Mouse (Mus musculus) testis, adult 2 months (tissue): ENCODE results near the gene Gm12830. TPM values are rescaled to one million over a fixed set of nuclear protein-coding genes. Genes with fewer than 3 reads are reported as not detected.
A peak's percentile ranks its signal among the peaks of the same experiment; 100 is the strongest.

ENCODE experiments used
- H3K27ac ChIP-seq: fragments of 200-500 bp; 2 replicates; pipeline ENCODE4 v1.5.1; 2012; ENCODE audit warnings: low read depth, low read length; ENCODE audit not compliant: control insufficient read depth, insufficient read depth
- H3K27me3 ChIP-seq: fragments of 200-500 bp; 2 replicates; pipeline ENCODE4 v1.6.1; 2012; ENCODE audit warnings: mild to moderate bottlenecking, low read length, moderate library complexity; ENCODE audit not compliant: control insufficient read depth, insufficient read depth
- H3K36me3 ChIP-seq: fragments of 200-500 bp; 2 replicates; pipeline ENCODE4 v1.6.1; 2012; ENCODE audit warnings: mild to moderate bottlenecking, low read length; ENCODE audit not compliant: control insufficient read depth, insufficient read depth
- H3K4me1 ChIP-seq: fragments of 200-500 bp; 2 replicates; pipeline ENCODE4 v1.6.1; 2012; ENCODE audit warnings: low read length; ENCODE audit not compliant: control insufficient read depth, insufficient read depth
- H3K4me3 ChIP-seq: fragments of 200-500 bp; 2 replicates; pipeline ENCODE4 v1.5.1; 2012; ENCODE audit warnings: low read depth, mild to moderate bottlenecking, low read length, moderate library complexity, mixed read lengths; ENCODE audit not compliant: control insufficient read depth
- CTCF ChIP-seq: fragments of 200-500 bp; IDR thresholded peaks from 2 replicates; pipeline ENCODE4 v1.5.1; 2012; ENCODE audit warnings: low read depth, mild to moderate bottlenecking, inconsistent platforms, low read length, moderate library complexity; ENCODE audit not compliant: control insufficient read depth, insufficient read depth, insufficient replicate concordance
- POLR2A ChIP-seq: fragments of 200-500 bp; IDR thresholded peaks from 2 replicates; pipeline ENCODE4 v1.6.1; 2012; ENCODE audit warnings: low read depth, mild to moderate bottlenecking, inconsistent platforms, low read length, moderate library complexity; ENCODE audit not compliant: control insufficient read depth
- polyA plus RNA-seq: library from polyadenylated mRNA; depleted of rRNA; stranded (reverse); fragments of >200 nt; gene quantifications from 2 replicates; pipeline ENCODE4 v1.2.3, GENCODE M21; 2012

The Gm12830 gene
- polyA plus RNA-seq, 1 experiment, result not detected

DNA sequence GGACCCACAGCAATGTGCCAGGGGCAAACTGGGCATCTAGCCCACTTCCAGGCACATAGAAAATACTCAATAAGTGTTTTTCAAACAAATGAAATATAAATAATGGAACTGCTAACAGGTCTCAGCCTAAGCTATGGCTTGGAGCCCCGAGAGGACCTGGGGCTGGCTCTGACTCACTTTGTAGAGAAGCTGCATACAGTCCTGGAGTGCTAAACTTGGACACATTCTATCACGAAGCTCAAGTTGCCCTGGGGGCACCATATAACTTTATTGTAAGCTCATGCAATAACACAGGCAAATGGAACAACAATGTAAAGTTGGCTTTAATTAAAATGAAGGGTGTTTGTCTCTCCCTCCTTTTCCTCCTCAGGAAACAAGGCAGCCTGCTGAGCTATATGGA lies 32.4 kb downstream of the Gm12830 start:
- no peak for TF ChIP-seq CTCF
- no peak for TF ChIP-seq POLR2A
- no peak overlapping the region for H3K27ac ChIP-seq
- H3K36me3 ChIP-seq, result no peaks in the 10 kb centered on the region
- H3K4me1 ChIP-seq, result no peaks in the 10 kb centered on the region
- no peak overlapping the region for H3K4me3 ChIP-seq
- H3K27me3 ChIP-seq, result no peaks in the 10 kb centered on the region

GRCm38 (mm10) chr4:114858426-114858825 lies 36.9 kb downstream of the Gm12830 start:
- TF ChIP-seq CTCF, result no peak
- TF ChIP-seq POLR2A, result no peak
- Histone ChIP-seq H3K27me3 (no peaks in the 10 kb centered on the region), H3K4me1 (no peaks in the 10 kb centered on the region), H3K27ac (no peak overlapping the region), H3K4me3 (no peak overlapping the region), H3K36me3 (no peaks in the 10 kb centered on the region)

DNA sequence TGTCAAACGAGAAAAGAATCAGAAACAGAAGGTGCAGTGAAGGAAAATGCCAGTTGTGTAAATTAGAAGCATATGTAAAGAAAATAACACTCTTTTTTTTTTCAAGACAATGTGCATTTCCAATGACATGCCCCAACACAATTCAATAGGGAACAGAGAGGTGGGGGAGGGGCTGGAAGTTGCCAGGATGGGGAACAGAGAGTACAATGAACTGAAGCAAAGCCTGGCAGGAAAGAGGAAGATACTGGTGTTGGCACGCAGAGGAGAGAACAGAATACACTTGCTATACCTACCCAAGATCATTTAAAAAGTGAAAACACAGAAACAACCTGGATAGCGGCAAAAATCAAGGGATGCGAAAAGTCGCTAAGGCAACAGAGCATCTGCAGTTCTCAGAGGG lies 41.6 kb downstream of the Gm12830 start:
- TF ChIP-seq CTCF, result no peak
- no peak for TF ChIP-seq POLR2A

DNA sequence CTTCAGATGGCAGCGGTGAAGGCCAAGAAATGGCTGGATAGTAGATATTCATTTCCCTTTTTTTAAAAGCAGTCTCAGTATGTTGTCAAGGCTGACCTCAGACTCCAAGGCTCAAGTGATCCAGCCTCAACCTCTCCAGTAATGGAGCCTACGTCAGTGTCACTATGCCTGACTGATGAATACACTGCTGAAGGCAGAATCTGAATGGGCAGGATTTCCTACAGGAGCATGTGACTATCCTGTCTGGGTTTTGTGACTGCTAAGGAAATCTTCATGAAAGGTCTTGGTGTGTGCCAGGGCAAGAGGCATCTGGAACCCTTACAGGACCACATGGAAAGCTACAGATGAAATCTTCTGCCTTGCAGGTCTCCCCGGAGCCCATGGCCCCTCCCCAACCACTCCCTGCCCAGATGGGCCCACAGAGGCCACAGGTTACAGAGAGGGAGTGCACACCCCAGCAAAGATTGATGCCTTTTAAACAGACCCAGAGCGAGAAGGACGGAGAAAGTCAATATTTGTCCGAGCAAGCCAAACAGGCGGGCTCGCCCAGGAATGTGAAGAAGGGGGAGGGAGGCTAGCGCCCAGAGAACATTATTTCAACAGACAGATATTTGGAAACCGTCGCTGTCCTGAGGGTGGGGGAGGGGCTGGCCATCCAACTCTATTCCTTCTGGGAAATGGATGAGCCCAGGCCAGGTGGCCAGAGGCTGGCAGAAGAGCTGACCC lies 48.4 kb downstream of the Gm12830 start:
- Histone ChIP-seq H3K4me3 (no peak overlapping the region), H3K27me3 (no peaks in the 10 kb centered on the region), H3K4me1 (no peaks in the 10 kb centered on the region; the same call in 1 of the 2 replicates), H3K27ac (no peak overlapping the region), H3K36me3 (no peaks in the 10 kb centered on the region)
- no peak for TF ChIP-seq POLR2A
- no peak for TF ChIP-seq CTCF

More for the DNA sequence above, 41.6 kb downstream of the Gm12830 start:
- no peak overlapping the region for H3K27ac ChIP-seq
- no peak overlapping the region for H3K4me3 ChIP-seq
- no peaks in the 10 kb centered on the region for H3K36me3 ChIP-seq
- H3K4me1 ChIP-seq, result no peaks in the 10 kb centered on the region
- H3K27me3 ChIP-seq, result no peaks in the 10 kb centered on the region

GRCm38 (mm10) chr4:114876441-114876972 lies 55.0 kb downstream of the Gm12830 start:
- TF ChIP-seq CTCF, result no peak
- no peak for TF ChIP-seq POLR2A
- H3K36me3 ChIP-seq, result no peaks in the 10 kb centered on the region
- no peak overlapping the region for H3K4me3 ChIP-seq
- H3K27me3 ChIP-seq, result no peaks in the 10 kb centered on the region
- no peak overlapping the region for H3K27ac ChIP-seq
- no peaks in the 10 kb centered on the region for H3K4me1 ChIP-seq

DNA sequence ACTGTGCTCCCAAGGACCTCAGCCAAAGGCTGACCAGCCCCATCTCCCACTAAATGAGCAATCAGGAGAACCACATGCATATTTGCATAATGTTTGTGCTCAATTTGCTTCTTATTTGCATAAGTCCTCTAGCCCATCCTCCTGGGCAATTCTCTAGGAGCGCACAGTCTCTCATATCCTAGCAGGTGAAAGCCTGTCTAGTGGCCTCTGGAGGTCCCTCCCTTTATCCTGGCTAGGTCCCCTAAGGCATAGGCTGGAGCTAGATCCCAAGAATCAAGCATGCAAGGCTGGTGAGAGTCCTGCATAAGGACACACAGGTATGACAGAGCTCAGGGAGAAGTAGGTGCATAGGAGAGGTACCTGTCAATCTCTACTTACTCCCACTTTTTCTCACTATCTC lies 60.7 kb downstream of the Gm12830 start:
- H3K4me3 ChIP-seq, result no peak overlapping the region
- TF ChIP-seq POLR2A (no peak), CTCF (no peak)
- H3K36me3 ChIP-seq, result no peaks in the 10 kb centered on the region
- no peaks in the 10 kb centered on the region for H3K4me1 ChIP-seq
- H3K27ac ChIP-seq, result no peak overlapping the region
- H3K27me3 ChIP-seq, result no peaks in the 10 kb centered on the region

GRCm38 (mm10) chr4:114897853-114898252 lies 76.3 kb downstream of the Gm12830 start:
- no peak overlapping the region for H3K27ac ChIP-seq
- H3K4me3 ChIP-seq, result no peak overlapping the region
- peak; percentile 31; the same call in 1 of the 2 replicates for TF ChIP-seq CTCF
- TF ChIP-seq POLR2A, result no peak
- peaks cover 4% of the 10 kb centered on the region for H3K4me1 ChIP-seq
- H3K27me3 ChIP-seq, result no peaks in the 10 kb centered on the region
- H3K36me3 ChIP-seq, result no peaks in the 10 kb centered on the region

DNA sequence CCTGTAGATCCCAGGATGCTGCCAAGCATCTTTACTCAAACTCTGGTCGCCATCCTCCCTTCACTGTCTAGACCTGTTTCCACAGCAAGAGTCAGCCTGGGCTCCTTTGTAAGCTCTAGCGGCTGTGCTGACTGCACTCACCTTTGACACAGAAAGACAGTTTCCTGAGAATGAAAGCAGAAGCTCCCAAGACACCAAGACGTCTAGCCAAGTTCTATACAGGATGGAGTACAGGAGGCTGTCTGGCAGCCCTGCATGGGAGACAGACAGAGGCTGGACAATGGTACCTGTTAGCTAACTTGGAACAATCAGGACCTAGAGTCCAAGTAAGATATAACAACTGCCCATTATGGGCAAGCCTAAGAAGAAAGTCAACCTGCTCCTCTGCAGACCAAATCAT lies 78.4 kb downstream of the Gm12830 start:
- H3K27me3 ChIP-seq, result no peaks in the 10 kb centered on the region
- H3K36me3 ChIP-seq, result no peaks in the 10 kb centered on the region
- no peak overlapping the region for H3K27ac ChIP-seq
- no peak for TF ChIP-seq POLR2A
- H3K4me3 ChIP-seq, result no peak overlapping the region
- peaks cover 4% of the 10 kb centered on the region for H3K4me1 ChIP-seq
